Mouse (Mus musculus) bone marrow macrophage, adult 2 months (primary cell): ENCODE results near the gene Ndfip2.

Experiments used
- CTCF ChIP-seq: IDR thresholded peaks from 2 replicates; pipeline ENCODE4 v1.5.1; 2012; ENCODE audit warnings: low read depth, mild to moderate bottlenecking, low read length, moderate library complexity
- POLR2A ChIP-seq: IDR thresholded peaks from 2 replicates; pipeline ENCODE4 v1.6.1; 2012; ENCODE audit warnings: mild to moderate bottlenecking, low read depth, low read length, borderline replicate concordance

GRCm38 (mm10) chr14:105321712-105322111, 63.3 kb downstream of the Ndfip2 start:
- TF ChIP-seq POLR2A, result no peak
- no peak for TF ChIP-seq CTCF
